In genomic region chr11:72792033-72792432, GRCm38 (mm10) we compare ENCODE assay signal across 23 mouse cellular contexts.
"Had no signal": no experiment of that assay in that cellular context is flagged by ENCODE, and none has a peak within 500 bp of the region (broad histone marks: within the 10 kb centered on the region; RNA-seq: fewer than 3 reads in every experiment).

No protein-coding gene starts in this region.

- DNase-seq: kidney, adult 2 months; kidney, postnatal 25 days; layer of hippocampus, adult 9-11 months; left cerebral cortex, postnatal 4 days; liver, postnatal 0 days; lung, embryonic 14.5 days; midbrain, embryonic 14.5 days; right cerebral cortex, adult 18-20 months; right cerebral cortex, postnatal 14 days; thymus, adult 18-20 months; thymus, postnatal 36 days had no signal

- H3K36me3 ChIP-seq: limb, embryonic 12.5 days; limb, embryonic 15.5 days; neural tube, embryonic 12.5 days; neural tube, embryonic 15.5 days had no signal

- H3K9me3 ChIP-seq: limb, embryonic 12.5 days; limb, embryonic 15.5 days; neural tube, embryonic 12.5 days; neural tube, embryonic 15.5 days had no signal

- ATAC-seq: liver, postnatal 0 days; lung, postnatal 0 days had no signal

- H3K9ac ChIP-seq: limb, embryonic 12.5 days; limb, embryonic 15.5 days; liver, embryonic 14.5 days; liver, postnatal 0 days; lung, embryonic 14.5 days; neural tube, embryonic 12.5 days; neural tube, embryonic 15.5 days had no signal

- H3K4me3 ChIP-seq: layer of hippocampus, adult 2 months; left cerebral cortex, adult 2 months; limb, embryonic 12.5 days; limb, embryonic 15.5 days; neural tube, embryonic 12.5 days; neural tube, embryonic 15.5 days had no signal

- H3K4me2 ChIP-seq: limb, embryonic 12.5 days; limb, embryonic 15.5 days; liver, embryonic 11.5 days; lung, embryonic 14.5 days; midbrain, embryonic 11.5 days; neural tube, embryonic 12.5 days; neural tube, embryonic 15.5 days had no signal

- H3K27ac ChIP-seq: kidney, postnatal 0 days; layer of hippocampus, adult 2 months; left cerebral cortex, adult 2 months; limb, embryonic 12.5 days; limb, embryonic 15.5 days; liver, embryonic 14.5 days; macrophage; neural tube, embryonic 12.5 days; neural tube, embryonic 15.5 days had no signal

- H3K27me3 ChIP-seq: limb, embryonic 12.5 days; limb, embryonic 15.5 days; neural tube, embryonic 12.5 days; neural tube, embryonic 15.5 days had no signal
